Mouse (Mus musculus): ENCODE measurements at regions not wholly inside any gene's neighbourhood (a gene's known extent, or its start where the extent isn't known, plus 50 kb on each side); places are given as distances from the start of the nearest gene placed in this dataset.
"Not testable (repeated sequence)": the region's sequence is repeated elsewhere in the genome, so short reads cannot be mapped to it uniquely, and the experiment has no call there.

- no peak for TF ChIP-seq CTCF (IDR thresholded peaks at IDR 0.05; ENCODE audit: low read depth)
Measured at GRCm38 (mm10) chr13:83745961-83746360, 242.1 kb downstream of the Mef2c start.

GRCm38 (mm10) chr13:83747671-83748070 is 243.8 kb downstream of the Mef2c start:
- no peak overlapping the region for H3K4me2 ChIP-seq (replicated peaks; ENCODE audit: low read depth)
- H3K36me3 ChIP-seq (ENCODE audit: control insufficient read depth, insufficient read depth), result no peaks in the 10 kb centered on the region
- H3K4me3 ChIP-seq (ENCODE audit: low read depth, low read length), result no peak overlapping the region
- TF ChIP-seq CTCF (IDR thresholded peaks at IDR 0.05; ENCODE audit: low read depth), result no peak
- peaks cover 20% of the 10 kb centered on the region for H3K27me3 ChIP-seq (replicated peaks; ENCODE audit: control insufficient read depth, insufficient read depth, low read length)
- H3K27ac ChIP-seq (ENCODE audit: low read depth, low read length), result no peak overlapping the region
- H3K4me1 ChIP-seq (replicated peaks; ENCODE audit: control insufficient read depth, insufficient read depth, low read length), result no peaks in the 10 kb centered on the region
- ATAC-seq, result no peak
- WGBS, result 66% methylated on average over 3 of the region's 3 CpGs
- H3K9ac ChIP-seq (ENCODE audit: low read depth, low read length), result no peak overlapping the region
- H3K9me3 ChIP-seq (ENCODE audit: control insufficient read depth), result no peaks in the 10 kb centered on the region

More at GRCm38 (mm10) chr13:83745961-83746360, 242.1 kb downstream of the Mef2c start:
- Histone ChIP-seq H3K27ac (ENCODE audit: low read depth, low read length) (no peak overlapping the region), H3K4me1 (replicated peaks; ENCODE audit: control insufficient read depth, insufficient read depth, low read length) (no peaks in the 10 kb centered on the region), H3K4me3 (ENCODE audit: low read depth, low read length) (no peak overlapping the region), H3K36me3 (ENCODE audit: control insufficient read depth, insufficient read depth) (no peaks in the 10 kb centered on the region), H3K27me3 (replicated peaks; ENCODE audit: control insufficient read depth, insufficient read depth, low read length) (peaks cover 34% of the 10 kb centered on the region), H3K9me3 (ENCODE audit: control insufficient read depth) (no peaks in the 10 kb centered on the region), H3K4me2 (replicated peaks; ENCODE audit: low read depth) (no peak overlapping the region), H3K9ac (ENCODE audit: low read depth, low read length) (no peak overlapping the region)
- no peak for ATAC-seq
- WGBS, result 83% methylated on average over 5 of the region's 5 CpGs

GRCm38 (mm10) chr13:83749376-83750150 is 245.7 kb downstream of the Mef2c start:
- no peak for ATAC-seq
- no peaks in the 10 kb centered on the region for H3K36me3 ChIP-seq (ENCODE audit: control insufficient read depth, insufficient read depth)
- TF ChIP-seq CTCF (IDR thresholded peaks at IDR 0.05; ENCODE audit: low read depth), result no peak
- no peaks in the 10 kb centered on the region for H3K4me1 ChIP-seq (replicated peaks; ENCODE audit: control insufficient read depth, insufficient read depth, low read length)
- no peak overlapping the region for H3K4me2 ChIP-seq (replicated peaks; ENCODE audit: low read depth)
- no peak overlapping the region for H3K9ac ChIP-seq (ENCODE audit: low read depth, low read length)
- WGBS, result 75% methylated on average over 8 of the region's 8 CpGs
- no peak overlapping the region for H3K27ac ChIP-seq (ENCODE audit: low read depth, low read length)
- peaks cover 17% of the 10 kb centered on the region for H3K27me3 ChIP-seq (replicated peaks; ENCODE audit: control insufficient read depth, insufficient read depth, low read length)
- no peaks in the 10 kb centered on the region for H3K9me3 ChIP-seq (ENCODE audit: control insufficient read depth)
- H3K4me3 ChIP-seq (ENCODE audit: low read depth, low read length), result no peak overlapping the region

- WGBS, result 53% methylated on average over 4 of the region's 4 CpGs
- Histone ChIP-seq H3K4me1 (replicated peaks; ENCODE audit: control insufficient read depth, insufficient read depth, low read length) (no peaks in the 10 kb centered on the region), H3K36me3 (ENCODE audit: control insufficient read depth, insufficient read depth) (no peaks in the 10 kb centered on the region), H3K4me2 (replicated peaks; ENCODE audit: low read depth) (no peak overlapping the region), H3K27ac (ENCODE audit: low read depth, low read length) (no peak overlapping the region), H3K9ac (ENCODE audit: low read depth, low read length) (no peak overlapping the region), H3K4me3 (ENCODE audit: low read depth, low read length) (no peak overlapping the region), H3K9me3 (ENCODE audit: control insufficient read depth) (no peaks in the 10 kb centered on the region), H3K27me3 (replicated peaks; ENCODE audit: control insufficient read depth, insufficient read depth, low read length) (peaks cover 11% of the 10 kb centered on the region; the same call in 1 of the 2 replicates)
- TF ChIP-seq CTCF (IDR thresholded peaks at IDR 0.05; ENCODE audit: low read depth), result no peak
- ATAC-seq, result no peak
Measured at GRCm38 (mm10) chr13:83750437-83750836, 246.6 kb downstream of the Mef2c start.

- Histone ChIP-seq H3K4me2 (replicated peaks; ENCODE audit: low read depth) (no peak overlapping the region), H3K9me3 (ENCODE audit: control insufficient read depth) (no peaks in the 10 kb centered on the region), H3K4me1 (replicated peaks; ENCODE audit: control insufficient read depth, insufficient read depth, low read length) (no peaks in the 10 kb centered on the region), H3K4me3 (ENCODE audit: low read depth, low read length) (no peak overlapping the region), H3K27me3 (replicated peaks; ENCODE audit: control insufficient read depth, insufficient read depth, low read length) (no peaks in the 10 kb centered on the region), H3K9ac (ENCODE audit: low read depth, low read length) (no peak overlapping the region), H3K36me3 (ENCODE audit: control insufficient read depth, insufficient read depth) (no peaks in the 10 kb centered on the region), H3K27ac (ENCODE audit: low read depth, low read length) (no peak overlapping the region)
- WGBS, result 82% methylated on average over 14 of the region's 14 CpGs
- no peak for ATAC-seq
- no peak for TF ChIP-seq CTCF (IDR thresholded peaks at IDR 0.05; ENCODE audit: low read depth)
Measured at GRCm38 (mm10) chr13:83760387-83761170, 256.7 kb downstream of the Mef2c start.

- ATAC-seq, result no peak
- H3K9ac ChIP-seq (ENCODE audit: low read depth, low read length), result no peak overlapping the region
- no peaks in the 10 kb centered on the region for H3K27me3 ChIP-seq (replicated peaks; ENCODE audit: control insufficient read depth, insufficient read depth, low read length)
- H3K4me1 ChIP-seq (replicated peaks; ENCODE audit: control insufficient read depth, insufficient read depth, low read length), result no peaks in the 10 kb centered on the region
- WGBS, result 88% methylated on average over 1 of the region's 1 CpGs
- no peak for TF ChIP-seq CTCF (IDR thresholded peaks at IDR 0.05; ENCODE audit: low read depth)
- H3K4me2 ChIP-seq (replicated peaks; ENCODE audit: low read depth), result no peak overlapping the region
- no peak overlapping the region for H3K4me3 ChIP-seq (ENCODE audit: low read depth, low read length)
- no peaks in the 10 kb centered on the region for H3K36me3 ChIP-seq (ENCODE audit: control insufficient read depth, insufficient read depth)
- H3K9me3 ChIP-seq (ENCODE audit: control insufficient read depth), result no peaks in the 10 kb centered on the region
- H3K27ac ChIP-seq (ENCODE audit: low read depth, low read length), result no peak overlapping the region
Measured at GRCm38 (mm10) chr13:83762484-83762883, 258.6 kb downstream of the Mef2c start.

GRCm38 (mm10) chr13:83763288-83763687 is 259.5 kb downstream of the Mef2c start:
- not testable (repeated sequence) for H3K4me1 ChIP-seq (replicated peaks; ENCODE audit: control insufficient read depth, insufficient read depth, low read length); H3K27me3 ChIP-seq (replicated peaks; ENCODE audit: control insufficient read depth, insufficient read depth, low read length); H3K27ac ChIP-seq (ENCODE audit: low read depth, low read length); ATAC-seq; H3K36me3 ChIP-seq (ENCODE audit: control insufficient read depth, insufficient read depth); H3K4me2 ChIP-seq (replicated peaks; ENCODE audit: low read depth); H3K9me3 ChIP-seq (ENCODE audit: control insufficient read depth); H3K9ac ChIP-seq (ENCODE audit: low read depth, low read length); H3K4me3 ChIP-seq (ENCODE audit: low read depth, low read length)
- WGBS, result 72% methylated on average over 5 of the region's 5 CpGs
